Mouse (Mus musculus) spleen, adult 2 months (tissue): Measurements from ENCODE around the gene Fbxo34. TPM values are rescaled to one million over a fixed set of nuclear protein-coding genes. Genes with fewer than 3 reads are reported as not detected.

ENCODE experiments used
- DNase-seq, 2 experiments: peaks; one replicate each; pipeline versions ENCODE4 v3.0.0 to v3.0.0-alpha.2; 2012 to 2021; ENCODE audit warnings: low spot score in 2 of 2, low read depth in 1 of 2
- H3K27ac ChIP-seq: fragments of 200-500 bp; 2 replicates; pipeline ENCODE4 v1.5.1; 2012; ENCODE audit warnings: low read length, inconsistent platforms; ENCODE audit not compliant: insufficient read depth
- H3K27me3 ChIP-seq: fragments of 200-500 bp; 2 replicates; pipeline ENCODE4 v1.6.1; 2012; ENCODE audit warnings: mild to moderate bottlenecking, moderate library complexity, low read length, inconsistent platforms; ENCODE audit not compliant: control insufficient read depth, insufficient read depth
- H3K36me3 ChIP-seq: fragments of 200-500 bp; 2 replicates; pipeline ENCODE4 v1.6.1; 2012; ENCODE audit warnings: mild to moderate bottlenecking, low read length, inconsistent platforms; ENCODE audit not compliant: control insufficient read depth, insufficient read depth
- H3K4me1 ChIP-seq: fragments of 200-500 bp; 2 replicates; pipeline ENCODE4 v1.6.1; 2011; ENCODE audit warnings: inconsistent platforms; ENCODE audit not compliant: control insufficient read depth, insufficient read depth, insufficient read length
- H3K4me3 ChIP-seq: fragments of 200-500 bp; 2 replicates; pipeline ENCODE4 v1.5.1; 2011; ENCODE audit warnings: mild to moderate bottlenecking, inconsistent platforms; ENCODE audit not compliant: insufficient read depth, insufficient read length; ENCODE audit errors: extremely low read depth
- CTCF ChIP-seq: fragments of 200-500 bp; IDR thresholded peaks from 2 replicates; pipeline ENCODE4 v1.5.1; 2011; ENCODE audit warnings: mild to moderate bottlenecking, inconsistent platforms; ENCODE audit not compliant: insufficient read depth, insufficient read length, insufficient replicate concordance; ENCODE audit errors: extremely low read depth
- POLR2A ChIP-seq: fragments of 200-500 bp; IDR thresholded peaks from 2 replicates; pipeline ENCODE4 v1.6.1; 2011; ENCODE audit warnings: low read depth, low read length, inconsistent platforms
- WGBS: fragments of 180-500 bp; shearing (Covaris S2); methylation state at CpG from one replicate; pipeline ENCODE4 v1.1.7; 2018; 5-methylcytosine and 5-hydroxymethylcytosine counted together
- polyA plus RNA-seq: library from polyadenylated mRNA; depleted of rRNA; stranded (reverse); fragments of >200 nt; gene quantifications from 2 replicates; pipeline ENCODE4 v1.2.3, GENCODE M21; 2012; rRNA removed

Gene Fbxo34
- polyA plus RNA-seq, 1 experiment, result 11.3 TPM

DNA sequence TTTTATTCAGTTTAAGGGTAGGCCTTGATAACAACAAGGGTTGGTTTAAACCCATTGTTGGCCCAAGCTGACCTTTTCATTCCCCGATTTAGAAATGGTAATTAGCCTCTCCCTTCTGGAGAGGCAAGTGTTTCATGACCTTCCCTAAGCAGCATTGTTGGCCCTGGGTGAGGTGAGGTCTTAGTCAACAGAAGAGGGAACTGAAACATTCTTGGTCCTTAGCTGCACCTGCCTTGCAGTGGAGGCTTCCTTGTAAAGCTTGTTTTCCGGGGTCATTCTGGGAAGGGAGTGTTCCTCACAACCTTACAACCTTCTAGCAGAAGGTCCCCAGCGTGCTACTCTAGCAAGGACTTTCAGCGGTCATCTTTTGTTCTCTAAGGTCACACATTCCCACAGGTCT, 122.5 kb downstream of the Fbxo34 start:
- no peaks in the 10 kb centered on the region for H3K36me3 ChIP-seq

GRCm38 (mm10) chr14:47574721-47575120, 124.5 kb downstream of the Fbxo34 start:
- Histone ChIP-seq H3K4me1 (no peaks in the 10 kb centered on the region), H3K4me3 (no peak overlapping the region), H3K27me3 (peaks cover 2% of the 10 kb centered on the region; the same call in 1 of the 2 replicates), H3K27ac (no peak overlapping the region), H3K36me3 (no peaks in the 10 kb centered on the region)
- 84% methylated on average over 11 of the region's 11 CpGs for WGBS
- no peak for DNase-seq
- TF ChIP-seq POLR2A (no peak), CTCF (no peak)

More for the DNA sequence above, 122.5 kb downstream of the Fbxo34 start:
- Histone ChIP-seq H3K27me3 (peaks cover 2% of the 10 kb centered on the region; the same call in 1 of the 2 replicates), H3K27ac (no peak overlapping the region), H3K4me1 (no peaks in the 10 kb centered on the region), H3K4me3 (no peak overlapping the region)
- TF ChIP-seq POLR2A (no peak), CTCF (no peak)
- WGBS, result 85% methylated on average over 4 of the region's 4 CpGs
- DNase-seq, result no peak

DNA sequence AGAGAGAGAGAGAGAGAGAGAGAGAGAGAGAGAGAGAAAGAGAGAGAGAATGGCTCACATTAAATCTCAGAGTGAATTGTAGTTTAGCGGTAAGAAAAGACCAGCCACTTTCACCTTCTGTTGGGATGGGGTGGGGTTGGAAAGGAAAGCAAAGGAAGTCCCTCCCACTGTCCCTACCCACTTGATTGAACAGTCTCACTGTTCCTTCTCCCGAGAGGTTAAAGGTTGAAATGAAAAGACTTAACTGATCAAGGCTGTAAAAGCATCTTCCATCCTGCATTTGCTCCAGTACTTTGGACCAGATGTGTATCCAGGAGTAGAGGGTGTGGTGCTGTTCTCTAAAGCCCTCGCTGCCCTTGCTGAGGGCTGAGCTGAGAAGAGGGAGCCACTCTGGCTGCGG, 126.5 kb downstream of the Fbxo34 start:
- no peak overlapping the region for H3K27ac ChIP-seq
- no peak overlapping the region for H3K4me3 ChIP-seq
- WGBS, result 76% methylated on average over 4 of the region's 4 CpGs
- no peaks in the 10 kb centered on the region for H3K36me3 ChIP-seq
- no peaks in the 10 kb centered on the region for H3K4me1 ChIP-seq
- peaks cover 2% of the 10 kb centered on the region; the same call in 1 of the 2 replicates for H3K27me3 ChIP-seq
- DNase-seq, result no peak
- no peak for TF ChIP-seq POLR2A
- TF ChIP-seq CTCF, result no peak

GRCm38 (mm10) chr14:47578086-47578485, 127.9 kb downstream of the Fbxo34 start:
- 91% methylated on average over 2 of the region's 2 CpGs for WGBS
- H3K27me3 ChIP-seq, result peaks cover 2% of the 10 kb centered on the region; the same call in 1 of the 2 replicates
- no peak for TF ChIP-seq POLR2A
- TF ChIP-seq CTCF, result no peak
- no peaks in the 10 kb centered on the region for H3K36me3 ChIP-seq
- H3K27ac ChIP-seq, result no peak overlapping the region
- no peaks in the 10 kb centered on the region for H3K4me1 ChIP-seq
- H3K4me3 ChIP-seq, result no peak overlapping the region
- DNase-seq, result no peak

DNA sequence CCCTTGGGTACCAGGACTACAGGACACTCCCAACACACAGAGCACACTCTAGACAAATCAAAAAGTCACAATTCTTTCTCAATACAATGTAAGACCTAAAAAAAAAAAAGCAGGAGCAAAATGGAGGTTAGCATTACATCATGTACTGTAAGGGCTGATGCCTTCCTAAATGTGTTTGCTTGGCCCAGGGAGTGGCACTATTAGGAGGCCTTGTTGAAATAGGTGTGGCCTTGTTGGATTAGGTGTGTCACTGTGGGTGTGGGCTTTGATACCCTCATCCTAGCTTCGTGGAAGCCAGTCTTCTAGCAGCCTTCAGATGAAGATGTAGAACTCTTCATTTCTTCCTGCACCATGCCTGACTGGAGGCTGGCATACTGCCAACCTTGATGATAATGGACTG, 131.1 kb downstream of the Fbxo34 start:
- H3K4me3 ChIP-seq, result no peak overlapping the region
- peaks cover 2% of the 10 kb centered on the region; the same call in 1 of the 2 replicates for H3K27me3 ChIP-seq
- H3K27ac ChIP-seq, result no peak overlapping the region
- H3K36me3 ChIP-seq, result no peaks in the 10 kb centered on the region
- H3K4me1 ChIP-seq, result no peaks in the 10 kb centered on the region
- no peak for DNase-seq
- TF ChIP-seq POLR2A (no peak), CTCF (no peak)
- WGBS, result 67% methylated on average over 1 of the region's 1 CpGs

Other genes with a start within 250 kb of the Fbxo34 start
- 2.7 and 2.9 TPM in 2 replicates for gene Wdhd1, start 173.6 kb upstream of the Fbxo34 start, polyA plus RNA-seq
- 2.4 and 2.7 TPM in 2 replicates for gene Socs4, start 173.5 kb upstream of the Fbxo34 start, polyA plus RNA-seq
- gene Mapk1ip1l, start 152.2 kb upstream of the Fbxo34 start, polyA plus RNA-seq, result 38.1 and 40.4 TPM in 2 replicates
- gene Lgals3, start 82.7 kb upstream of the Fbxo34 start, polyA plus RNA-seq, result 97.5 and 134 TPM in 2 replicates
- 2.4 and 3.2 TPM in 2 replicates for gene Dlgap5, start 32.0 kb upstream of the Fbxo34 start, polyA plus RNA-seq
- gene Atg14, start 120.2 kb downstream of the Fbxo34 start, polyA plus RNA-seq, result 4.2 and 4.4 TPM in 2 replicates
- gene Ktn1, start 198.0 kb downstream of the Fbxo34 start, polyA plus RNA-seq, result 4.0 and 4.7 TPM in 2 replicates